ENCODE assay signal across 16 mouse cellular contexts in genomic region chr19:11973511-11974222, GRCm38 (mm10). TPM values are rescaled to one million over a fixed set of nuclear protein-coding genes. Genes with fewer than 3 reads are reported as not detected.
DNase-seq lines count a peak whose midpoint lies in the region; ATAC-seq and TF ChIP-seq lines count a peak whose summit lies in the region.
"Had no signal": no experiment of that assay in that cellular context is flagged by ENCODE, and none has a peak within 500 bp of the region (broad histone marks: within the 10 kb centered on the region; RNA-seq: fewer than 3 reads in every experiment).

No protein-coding gene starts in this region.

- H3K4me1 ChIP-seq in kidney, postnatal 0 days (replicated peaks; ENCODE audit: insufficient read depth, low read length): 0 out of 2 replicates have a peak, but pooled peaks cover 2% of the 10 kb centered on the region
- H3K4me1 ChIP-seq in heart, embryonic 12.5 days (replicated peaks): peaks cover 45% of the 10 kb centered on the region
- H3K4me1 ChIP-seq: midbrain, embryonic 10.5 days had no signal

- 85% methylated on average over 13 of the region's 13 CpGs for WGBS in kidney, postnatal 0 days
- WGBS in heart, embryonic 12.5 days: 83% methylated on average over 13 of the region's 13 CpGs

- no peak overlapping the region for H3K9ac ChIP-seq in kidney, postnatal 0 days (ENCODE audit: low read depth, low read length)
- no peak overlapping the region for H3K9ac ChIP-seq in heart, embryonic 12.5 days
- H3K9ac ChIP-seq: intestine, embryonic 15.5 days had no signal

- no peak for ATAC-seq in kidney, postnatal 0 days (replicated peaks; ENCODE audit: low FRiP score, low read depth)
- peak; percentile 66 to 79; a peak in 3 of 4 replicates for ATAC-seq in hematopoietic stem cell, adult 5-6 weeks (replicated peaks in 1 of 2; ENCODE audit: insufficient read depth in 1 of 2, low FRiP score in 2 of 2, low TSS enrichment in 1 of 2, low read depth in 1 of 2, poor library complexity in 2 of 2, severe bottlenecking in 2 of 2)
- ATAC-seq in neutrophil, adult 5-6 weeks (ENCODE audit: extremely low read depth, insufficient number of reproducible peaks, low FRiP score, poor library complexity, severe bottlenecking): peak; percentile 61
- no peak for ATAC-seq in heart, embryonic 12.5 days (ENCODE audit: insufficient number of reproducible peaks, low FRiP score)
- ATAC-seq: CD4-positive, CD25-positive, alpha-beta regulatory T cell, adult 4 months; forebrain, embryonic 16.5 days; intestine, embryonic 15.5 days; Patski had no signal

- H3K4me2 ChIP-seq in kidney, postnatal 0 days (ENCODE audit: low read length): no peak overlapping the region
- H3K4me2 ChIP-seq in heart, embryonic 12.5 days: no peak overlapping the region
- H3K4me2 ChIP-seq: intestine, embryonic 15.5 days had no signal

- peaks cover 59% of the 10 kb centered on the region for H3K36me3 ChIP-seq in kidney, postnatal 0 days (ENCODE audit: insufficient read depth, low read length)
- H3K36me3 ChIP-seq in heart, embryonic 12.5 days: peaks cover 79% of the 10 kb centered on the region

- no peak overlapping the region for H3K27ac ChIP-seq in kidney, postnatal 0 days
- no peak overlapping the region; the same call in 1 of the 2 replicates for H3K27ac ChIP-seq in heart, embryonic 12.5 days (ENCODE audit: poor library complexity, severe bottlenecking)
- H3K27ac ChIP-seq: intestine, embryonic 15.5 days; layer of hippocampus, adult 2 months; midbrain, embryonic 10.5 days had no signal

- no peak for TF ChIP-seq CTCF in kidney, postnatal 0 days (IDR thresholded peaks at IDR 0.05; ENCODE audit: low read depth)

- H3K4me3 ChIP-seq in kidney, postnatal 0 days (replicated peaks; ENCODE audit: low read depth, low read length): no peak overlapping the region
- no peak overlapping the region for H3K4me3 ChIP-seq in heart, embryonic 12.5 days
- H3K4me3 ChIP-seq: intestine, embryonic 15.5 days; layer of hippocampus, adult 2 months; midbrain, embryonic 10.5 days had no signal

- no peaks in the 10 kb centered on the region for H3K9me3 ChIP-seq in kidney, postnatal 0 days (replicated peaks; ENCODE audit: low read length)
- H3K9me3 ChIP-seq in heart, embryonic 12.5 days (replicated peaks): no peaks in the 10 kb centered on the region
- H3K9me3 ChIP-seq: intestine, embryonic 15.5 days; midbrain, embryonic 10.5 days had no signal

- no peaks in the 10 kb centered on the region for H3K27me3 ChIP-seq in kidney, postnatal 0 days (ENCODE audit: insufficient read depth, low read length)
- H3K27me3 ChIP-seq in heart, embryonic 12.5 days (replicated peaks): no peaks in the 10 kb centered on the region
- H3K27me3 ChIP-seq: intestine, embryonic 15.5 days; Patski had no signal

- peak; percentile 7 for DNase-seq in kidney, postnatal 0 days (ENCODE audit: low spot score)
- no peak for DNase-seq in kidney, adult 11 months
- DNase-seq in adrenal gland, postnatal 14 days: peak; percentile 30
- DNase-seq in kidney, postnatal 25 days: no peak
- DNase-seq: cerebellum, adult 8-10 months; heart, postnatal 36 days; thymus, postnatal 14 days had no signal

RNA-seq across cellular contexts. Expression of gene Osbp, which starts 7.9 kb away (rescaled TPM):
- 6.1 and 6.2 TPM in 2 replicates for polyA plus RNA-seq in kidney, postnatal 0 days (2015; fragmentation: Nextera tagmentation; extraction: Ambion mirVana)
- 63.9 and 65.6 TPM in 2 replicates for total RNA-seq in adrenal gland, postnatal 14 days (2021)
- total RNA-seq in hematopoietic stem cell, adult 5-6 weeks (2017): 35.0 and 39.5 TPM in 2 replicates
- total RNA-seq in neutrophil, adult 5-6 weeks (2017): 39.0 and 42.6 TPM in 2 replicates
- 6.3 and 7.6 TPM in 2 replicates for polyA plus RNA-seq in heart, embryonic 12.5 days (2016; fragmentation: Nextera tagmentation; extraction: Ambion mirVana)

Comparison
In these comparisons a context has a peak if more than half of its experiments do, and no peak if none do; other contexts are left out.
1. DNase-seq: peak in kidney, postnatal 0 days (single experiment) and adrenal gland, postnatal 14 days (single experiment); none in kidney, adult 11 months (single experiment) and kidney, postnatal 25 days (0 of 2).
2. ATAC-seq: peak in hematopoietic stem cell, adult 5-6 weeks (2 of 2) and neutrophil, adult 5-6 weeks (single experiment); none in kidney, postnatal 0 days (single experiment) and heart, embryonic 12.5 days (single experiment).